Mouse (Mus musculus) megakaryocyte, embryonic 14.5 days (primary cell): Measurements from ENCODE around the gene Cdca5. TPM values are rescaled to one million over a fixed set of nuclear protein-coding genes. Genes with fewer than 3 reads are reported as not detected.
"Not testable (repeated sequence)": the region's sequence is repeated elsewhere in the genome, so short reads cannot be mapped to it uniquely, and the experiment has no call there.

Experiments
- H3K27me3 ChIP-seq: replicated peaks from 2 replicates; pipeline ENCODE3; 2012; ENCODE audit warnings: inconsistent platforms
- H3K36me3 ChIP-seq: replicated peaks from 2 replicates; pipeline ENCODE3; 2012; ENCODE audit warnings: low read length, inconsistent platforms, mixed read lengths
- H3K4me1 ChIP-seq: 2 replicates; pipeline ENCODE4 v1.6.1; 2012; ENCODE audit warnings: inconsistent platforms
- H3K4me3 ChIP-seq: replicated peaks from 2 replicates; pipeline ENCODE3; 2012; ENCODE audit warnings: moderate library complexity, mild to moderate bottlenecking, inconsistent platforms
- H3K9me3 ChIP-seq: 2 replicates; pipeline ENCODE4 v1.6.1; 2012; ENCODE audit warnings: inconsistent platforms
- FLI1 ChIP-seq: IDR thresholded peaks from 2 replicates; pipeline ENCODE4 v1.6.1; 2012; ENCODE audit warnings: low read length, inconsistent platforms, mixed read lengths
- GATA1 ChIP-seq: IDR thresholded peaks from 3 replicates; pipeline ENCODE4 v1.6.1; 2012; ENCODE audit warnings: mixed read lengths, low read length, inconsistent platforms, borderline replicate concordance
- polyA plus RNA-seq: library from polyadenylated mRNA; stranded (reverse); fragments of >175 nt; gene quantifications from 2 replicates; pipeline ENCODE4 v1.2.3, GENCODE M21; 2012; ENCODE audit warnings: low replicate concordance; ENCODE audit not compliant: insufficient read depth

The Cdca5 gene
- polyA plus RNA-seq, 1 experiment = 2.6 TPM

DNA sequence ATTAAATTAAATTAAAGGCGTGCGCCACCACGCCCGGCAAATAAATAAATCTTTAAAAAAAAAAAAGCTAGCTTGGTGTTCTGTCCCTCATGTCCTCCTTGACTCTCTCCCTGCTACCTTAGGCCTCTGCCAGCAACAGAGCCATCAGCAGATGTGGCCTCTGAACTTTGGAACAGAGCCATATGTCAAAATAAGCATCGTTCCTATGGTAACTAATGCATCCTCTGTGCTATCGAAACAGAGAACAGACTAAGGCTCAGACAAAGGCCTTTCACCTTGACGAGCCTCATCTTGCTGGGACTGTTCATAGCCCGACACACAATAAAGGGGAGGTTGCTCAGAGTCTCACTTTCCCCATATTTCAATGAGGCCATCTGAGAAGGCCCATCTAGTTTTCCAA, 38.5 kb downstream of the Cdca5 start:
- H3K4me3 ChIP-seq = no peak overlapping the region
- no peak for TF ChIP-seq GATA1
- no peak for TF ChIP-seq FLI1
- peaks cover 43% of the 10 kb centered on the region for H3K4me1 ChIP-seq
- H3K9me3 ChIP-seq = no peaks in the 10 kb centered on the region
- peaks cover 45% of the 10 kb centered on the region for H3K36me3 ChIP-seq
- no peaks in the 10 kb centered on the region for H3K27me3 ChIP-seq

DNA sequence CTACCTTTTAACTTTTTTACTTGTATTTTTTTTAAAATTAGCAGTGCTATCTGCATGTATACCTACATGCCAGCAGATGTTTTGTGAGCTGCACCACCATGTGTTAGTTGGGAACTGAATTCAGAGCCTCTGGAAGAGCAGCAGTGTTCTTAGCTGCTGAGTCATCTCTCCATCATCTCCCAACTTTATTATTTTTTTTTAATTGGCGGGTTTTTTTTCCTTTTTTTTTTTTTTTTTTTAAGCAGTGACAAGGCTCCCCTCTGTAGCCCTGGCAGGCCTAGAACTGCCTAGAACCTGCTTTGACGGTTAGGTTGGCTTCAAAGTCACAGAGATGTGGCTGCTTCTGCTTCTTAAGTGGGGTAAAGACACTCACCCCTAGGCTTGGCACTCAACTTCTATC, 40.1 kb downstream of the Cdca5 start:
- TF ChIP-seq FLI1 (no peak), GATA1 (no peak)

DNA sequence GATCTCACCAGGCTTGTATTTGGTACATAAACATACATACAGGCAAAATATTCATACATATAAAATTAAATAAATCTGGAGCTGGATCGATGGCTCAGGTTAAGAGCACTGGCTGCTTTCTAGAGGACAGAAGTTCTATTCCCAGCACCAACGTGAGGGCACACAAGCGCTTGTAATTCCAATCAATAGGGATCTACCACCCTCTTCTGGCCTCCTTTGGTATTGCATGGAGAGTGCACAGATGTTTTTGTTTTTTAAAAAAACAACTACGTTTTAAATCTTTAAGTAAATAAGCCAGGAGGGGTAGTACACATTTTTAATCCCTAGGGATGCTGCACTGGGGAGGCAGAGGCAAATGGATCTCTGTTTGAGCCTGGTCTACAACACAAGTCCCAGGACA, 41.5 kb downstream of the Cdca5 start:
- Histone ChIP-seq H3K4me3 (peak overlapping the region; percentile 74), H3K27me3 (no peaks in the 10 kb centered on the region), H3K36me3 (peaks cover 25% of the 10 kb centered on the region), H3K4me1 (peaks cover 30% of the 10 kb centered on the region), H3K9me3 (no peaks in the 10 kb centered on the region)
- TF ChIP-seq GATA1 (no peak), FLI1 (no peak)

More for the DNA sequence above, 40.1 kb downstream of the Cdca5 start:
- no peak overlapping the region for H3K4me3 ChIP-seq
- H3K9me3 ChIP-seq = no peaks in the 10 kb centered on the region
- H3K4me1 ChIP-seq = peaks cover 35% of the 10 kb centered on the region
- no peaks in the 10 kb centered on the region for H3K27me3 ChIP-seq
- peaks cover 39% of the 10 kb centered on the region for H3K36me3 ChIP-seq

DNA sequence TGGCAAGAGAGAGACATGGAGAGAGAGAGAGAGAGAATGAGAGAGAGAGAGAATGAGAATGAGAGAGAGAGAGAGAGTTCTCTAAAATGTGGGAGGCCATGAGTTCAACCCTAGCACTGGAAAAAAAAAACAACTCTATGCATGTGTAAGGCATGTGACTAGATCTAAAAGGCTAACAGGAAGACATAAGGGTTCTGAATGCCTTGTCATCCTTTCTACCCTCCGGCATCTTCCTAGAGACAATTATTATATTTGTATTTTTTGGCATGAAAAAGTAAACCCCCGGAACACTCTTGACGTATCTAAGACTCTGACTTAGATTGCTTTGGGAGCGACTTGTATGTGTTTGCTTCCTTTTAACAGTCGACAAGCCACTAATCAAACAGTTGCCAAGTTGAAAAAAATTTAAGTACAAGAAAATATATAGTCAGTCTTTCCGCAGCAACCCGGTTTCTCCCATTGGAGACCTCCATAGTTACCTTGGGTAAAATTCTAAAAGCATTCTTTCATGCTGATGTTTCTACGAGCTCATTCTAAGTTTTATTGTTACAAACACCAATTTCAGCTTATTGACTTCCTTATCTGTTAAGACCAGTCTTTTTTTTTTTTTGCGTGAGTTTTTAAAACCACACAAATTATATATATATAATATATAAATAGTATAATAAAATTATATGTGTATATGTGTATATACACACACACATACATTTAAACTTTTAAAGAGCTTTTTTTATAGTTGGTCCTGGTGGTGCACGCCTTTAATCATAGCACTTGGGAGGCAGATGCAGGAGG, 42.2 kb downstream of the Cdca5 start:
- H3K9me3 ChIP-seq = no peaks in the 10 kb centered on the region
- peak overlapping the region; percentile 95 for H3K4me3 ChIP-seq
- H3K4me1 ChIP-seq = peaks cover 34% of the 10 kb centered on the region
- H3K27me3 ChIP-seq = no peaks in the 10 kb centered on the region
- TF ChIP-seq FLI1 (no peak), GATA1 (no peak)
- peaks cover 18% of the 10 kb centered on the region for H3K36me3 ChIP-seq

DNA sequence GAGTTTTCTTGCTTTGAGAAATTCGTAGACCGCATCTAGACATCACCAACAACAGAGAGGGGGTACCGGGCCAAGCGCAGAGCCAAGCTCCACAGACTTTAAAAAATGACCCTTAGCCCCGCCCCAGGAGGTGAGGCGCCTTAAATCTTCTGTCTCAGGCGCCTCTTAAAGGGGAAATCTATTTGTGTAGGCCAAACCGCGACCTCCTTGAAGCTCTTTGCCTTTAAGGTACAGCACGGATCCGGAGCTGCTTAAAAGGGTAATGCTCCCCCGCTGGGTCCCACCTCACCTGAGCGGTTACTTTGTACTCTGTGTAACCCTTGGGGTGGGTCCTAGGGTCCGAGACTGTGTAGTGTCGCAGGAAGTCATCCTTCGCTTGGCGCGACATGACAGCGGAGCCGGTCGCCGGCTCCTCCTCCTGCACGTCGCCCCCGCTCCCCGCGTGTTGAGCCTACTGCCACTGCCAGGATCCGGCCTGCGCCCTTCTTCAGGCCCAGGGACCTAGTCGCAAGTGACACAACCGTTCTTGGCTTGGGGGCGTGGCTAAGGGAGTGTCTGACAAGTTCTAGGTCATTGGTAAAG, 43.1 kb downstream of the Cdca5 start, which contains the start of gene Snx15:
TSS of gene Snx15 (minus strand) at position 545 of the 582 bp plus-strand sequence.
- peaks cover 40% of the 10 kb centered on the region for H3K4me1 ChIP-seq
- H3K9me3 ChIP-seq = no peaks in the 10 kb centered on the region
- peak within 1 kb of the TSS; percentile 95 for H3K4me3 ChIP-seq
- H3K27me3 ChIP-seq = no peaks in the 10 kb centered on the region
- TF ChIP-seq FLI1 (no peak), GATA1 (no peak)
- H3K36me3 ChIP-seq = peaks cover 11% of the 10 kb centered on the region

DNA sequence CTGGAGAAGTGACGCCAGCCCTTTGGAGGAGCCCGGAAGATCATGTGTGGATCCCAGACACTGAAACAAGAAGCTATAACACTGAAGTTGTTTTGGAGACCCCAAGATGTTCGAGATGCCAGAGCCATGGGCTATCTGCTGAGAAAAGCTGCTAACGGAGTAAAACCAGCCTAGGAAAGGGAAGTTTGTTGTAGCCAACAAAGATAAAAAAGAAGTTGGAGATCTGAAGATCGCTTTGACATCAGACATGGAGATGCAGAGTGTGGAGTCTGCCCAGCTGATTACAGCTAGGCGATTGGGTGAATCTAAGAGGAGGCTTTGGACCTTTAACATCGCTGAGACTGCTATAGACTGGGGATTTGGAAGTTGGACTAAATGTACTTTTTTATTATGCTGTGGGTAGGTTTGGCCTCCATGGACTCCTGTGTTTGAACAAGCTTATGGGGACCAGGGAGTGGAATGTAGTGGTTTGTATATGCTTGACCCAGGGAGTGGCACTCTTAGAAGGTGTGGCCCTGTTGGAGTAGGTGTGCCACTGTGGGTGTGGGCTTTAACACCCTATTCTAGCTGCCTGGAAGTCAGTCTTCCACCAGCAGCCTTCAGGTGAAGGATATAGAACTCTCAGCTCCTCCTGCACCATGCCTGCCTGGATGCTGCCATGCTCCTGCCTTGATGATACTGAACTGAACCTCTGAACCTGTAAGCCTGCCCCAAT, 45.8 kb downstream of the Cdca5 start:
- not testable (repeated sequence) for H3K4me3 ChIP-seq, H3K9me3 ChIP-seq, H3K27me3 ChIP-seq
- Histone ChIP-seq H3K36me3 (peaks cover 19% of the 10 kb centered on the region), H3K4me1 (peaks cover 42% of the 10 kb centered on the region)

DNA sequence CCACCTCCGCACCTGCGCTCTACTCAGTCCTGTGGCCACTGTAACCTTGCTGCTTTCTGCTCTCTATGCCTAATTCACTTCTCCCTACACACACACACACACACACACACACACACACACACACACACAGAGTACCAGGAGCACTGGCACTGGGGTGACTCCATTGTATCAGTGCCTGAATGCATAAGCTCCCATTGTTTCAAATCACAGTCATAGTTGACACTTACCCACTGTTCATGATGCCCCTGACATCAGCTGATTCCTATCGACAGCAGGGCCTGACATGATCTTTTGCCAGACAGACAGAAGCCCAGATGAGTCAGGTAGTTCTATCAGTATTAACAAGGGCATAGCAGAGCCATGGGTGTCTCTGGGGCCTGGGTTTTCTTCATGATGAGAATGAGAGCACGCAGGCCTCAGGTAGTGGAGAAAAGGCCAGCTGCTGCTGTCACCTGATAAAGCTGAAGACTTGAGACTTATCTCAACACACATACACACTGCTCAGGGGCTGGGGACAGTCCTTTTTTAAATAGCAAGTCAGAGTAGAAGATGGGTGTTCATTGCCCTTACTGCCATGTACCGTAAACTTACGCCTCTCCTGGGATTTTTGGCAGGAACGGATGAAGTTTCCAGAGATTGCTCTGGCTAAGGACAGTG, 47.5 kb downstream of the Cdca5 start:
- H3K27me3 ChIP-seq = no peaks in the 10 kb centered on the region
- H3K4me3 ChIP-seq = peak overlapping the region; percentile 20
- peaks cover 33% of the 10 kb centered on the region for H3K4me1 ChIP-seq
- H3K9me3 ChIP-seq = no peaks in the 10 kb centered on the region
- peaks cover 37% of the 10 kb centered on the region for H3K36me3 ChIP-seq
- TF ChIP-seq FLI1 = no peak
- no peak for TF ChIP-seq GATA1

DNA sequence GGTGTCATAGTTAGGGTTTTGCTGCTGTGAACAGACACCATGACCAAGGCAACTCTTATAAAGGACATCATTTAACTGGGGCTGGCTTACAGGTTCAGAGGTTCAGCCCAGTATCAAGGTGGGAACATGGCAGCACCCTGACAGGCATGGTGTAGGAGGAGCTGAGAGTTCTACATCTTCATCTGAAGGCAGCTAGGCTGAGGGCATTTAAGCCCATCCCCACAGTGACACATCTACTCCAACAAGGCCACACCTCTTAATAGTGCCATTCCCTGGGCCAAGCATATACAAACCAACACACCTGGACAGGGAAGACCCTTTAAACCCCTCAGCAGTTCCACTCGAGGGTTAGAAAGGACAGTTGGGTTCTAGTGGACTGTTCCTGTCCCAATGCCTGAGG, 48.4 kb downstream of the Cdca5 start:
- H3K36me3 ChIP-seq = peaks cover 45% of the 10 kb centered on the region
- not testable (repeated sequence) for H3K27me3 ChIP-seq, H3K9me3 ChIP-seq, H3K4me3 ChIP-seq
- H3K4me1 ChIP-seq = peaks cover 33% of the 10 kb centered on the region

DNA sequence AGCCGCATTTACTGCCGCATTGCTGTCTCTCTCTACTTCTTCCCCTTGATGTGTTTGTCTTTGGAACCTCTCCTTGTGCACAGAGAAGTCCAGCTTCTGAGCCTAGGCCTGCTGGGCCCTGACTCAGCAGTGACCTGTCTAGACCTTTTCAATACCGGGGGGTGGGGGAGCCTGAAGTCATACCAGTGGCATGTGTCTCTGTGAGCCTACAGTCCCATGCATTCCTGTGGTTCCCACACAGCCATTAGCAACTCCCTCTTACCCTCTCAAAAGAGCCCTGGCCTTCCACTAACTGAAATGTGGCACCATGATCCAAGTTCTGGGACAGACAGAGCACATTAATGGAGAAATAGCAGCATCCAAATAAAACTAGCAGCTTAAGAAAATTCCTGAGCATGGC, 51.6 kb downstream of the Cdca5 start:
- H3K4me3 ChIP-seq = no peak overlapping the region
- peaks cover 49% of the 10 kb centered on the region for H3K36me3 ChIP-seq
- no peaks in the 10 kb centered on the region for H3K27me3 ChIP-seq
- H3K9me3 ChIP-seq = no peaks in the 10 kb centered on the region
- TF ChIP-seq GATA1 (no peak), FLI1 (no peak)
- peaks cover 47% of the 10 kb centered on the region for H3K4me1 ChIP-seq

DNA sequence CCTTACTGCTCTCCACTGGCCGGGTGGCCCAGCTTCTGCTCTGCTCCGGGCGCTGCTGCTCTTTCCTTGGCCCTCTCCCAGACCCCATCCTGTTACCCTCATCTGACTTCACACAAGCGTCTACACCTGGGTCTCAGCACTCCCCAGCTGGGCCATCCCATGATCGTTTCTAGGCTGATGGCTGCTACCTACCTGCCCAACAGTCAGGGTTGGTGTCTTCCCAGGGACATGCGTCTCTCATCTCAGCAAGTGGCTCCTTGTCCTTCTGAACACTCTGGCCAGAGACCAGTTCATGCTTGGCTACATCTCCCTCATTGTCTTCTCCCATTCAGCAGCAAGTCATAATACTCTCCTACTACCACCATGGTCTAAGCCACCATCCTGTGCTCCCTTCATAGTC, 54.9 kb downstream of the Cdca5 start:
- TF ChIP-seq GATA1 (no peak), FLI1 (no peak)
- H3K9me3 ChIP-seq = no peaks in the 10 kb centered on the region
- H3K36me3 ChIP-seq = peaks cover 38% of the 10 kb centered on the region
- peaks cover 32% of the 10 kb centered on the region for H3K4me1 ChIP-seq
- peaks cover 6% of the 10 kb centered on the region for H3K27me3 ChIP-seq
- peak overlapping the region; percentile 100 for H3K4me3 ChIP-seq
